Mouse (Mus musculus) forebrain, postnatal 0 days (tissue): ENCODE data around the gene Pus1. TPM values are rescaled to one million over a fixed set of nuclear protein-coding genes. Genes with fewer than 3 reads are reported as not detected.

Source experiments
- ATAC-seq: fragments of 200-750 bp; cut with Nextera tagmentation; 2 replicates; pipeline ENCODE4 v1.8.0; 2017; ENCODE audit warnings: mild to moderate bottlenecking, moderate library complexity
- DNase-seq: peaks from one replicate; pipeline ENCODE4 v3.0.0-alpha.2; 2015
- H3K27ac ChIP-seq: fragments of 300-500 bp; sonication (generic); 2 replicates; pipeline ENCODE4 v1.5.1; 2014; ENCODE audit warnings: low read depth, mild to moderate bottlenecking, antibody characterized with exemption, low read length, moderate library complexity, mixed read lengths
- H3K27me3 ChIP-seq: fragments of 300-500 bp; sonication (generic); 2 replicates; pipeline ENCODE4 v1.6.1; 2014; ENCODE audit warnings: mild to moderate bottlenecking, low read length, mixed read lengths; ENCODE audit not compliant: insufficient read depth
- H3K36me3 ChIP-seq: fragments of 300-500 bp; sonication (generic); 2 replicates; pipeline ENCODE4 v1.6.1; 2014; ENCODE audit warnings: mild to moderate bottlenecking, moderate library complexity; ENCODE audit not compliant: insufficient read depth
- H3K4me1 ChIP-seq: fragments of 300-500 bp; sonication (generic); 2 replicates; pipeline ENCODE4 v1.6.1; 2014; ENCODE audit warnings: antibody characterized with exemption; ENCODE audit not compliant: insufficient read depth
- H3K4me2 ChIP-seq: fragments of 300-500 bp; sonication (generic); 2 replicates; pipeline ENCODE4 v1.6.1; 2014; ENCODE audit warnings: low read depth, mild to moderate bottlenecking, moderate library complexity
- H3K4me3 ChIP-seq: fragments of 300-500 bp; sonication (generic); 2 replicates; pipeline ENCODE4 v1.5.1; 2014; ENCODE audit warnings: low read depth, low read length, mixed read lengths
- H3K9ac ChIP-seq: fragments of 300-500 bp; sonication (generic); 2 replicates; pipeline ENCODE4 v1.6.1; 2014; ENCODE audit warnings: mild to moderate bottlenecking
- H3K9me3 ChIP-seq: fragments of 300-500 bp; sonication (generic); 2 replicates; pipeline ENCODE4 v1.6.1; 2016; ENCODE audit warnings: low read length
- CTCF ChIP-seq: sonication (generic); IDR thresholded peaks from 2 replicates; pipeline ENCODE4 v1.5.1; 2016; ENCODE audit warnings: antibody characterized with exemption, control low read depth, low read depth
- WGBS: fragments of 180-500 bp; shearing (Covaris S2); extraction: QIAGEN DNeasy Blood & Tissue Kit; methylation state at CpG from one replicate; pipeline ENCODE4 v1.1.7; 2014; 5-methylcytosine and 5-hydroxymethylcytosine counted together
- polyA plus RNA-seq: library from polyadenylated mRNA; unstranded; fragments of >200 nt; fragmentation: Nextera tagmentation; extraction: Ambion mirVana; gene quantifications from 2 replicates; pipeline ENCODE4 v1.2.1, GENCODE M21; 2015
- total RNA-seq: library from RNA; depleted of rRNA; stranded (reverse); fragments of >200 nt; gene quantifications from 2 replicates; pipeline ENCODE4 v1.2.3, GENCODE M21; 2014

The Pus1 gene
- total and polyA plus RNA-seq, 2 experiments from 2014 or later = 13.5 to 16.8 TPM

DNA sequence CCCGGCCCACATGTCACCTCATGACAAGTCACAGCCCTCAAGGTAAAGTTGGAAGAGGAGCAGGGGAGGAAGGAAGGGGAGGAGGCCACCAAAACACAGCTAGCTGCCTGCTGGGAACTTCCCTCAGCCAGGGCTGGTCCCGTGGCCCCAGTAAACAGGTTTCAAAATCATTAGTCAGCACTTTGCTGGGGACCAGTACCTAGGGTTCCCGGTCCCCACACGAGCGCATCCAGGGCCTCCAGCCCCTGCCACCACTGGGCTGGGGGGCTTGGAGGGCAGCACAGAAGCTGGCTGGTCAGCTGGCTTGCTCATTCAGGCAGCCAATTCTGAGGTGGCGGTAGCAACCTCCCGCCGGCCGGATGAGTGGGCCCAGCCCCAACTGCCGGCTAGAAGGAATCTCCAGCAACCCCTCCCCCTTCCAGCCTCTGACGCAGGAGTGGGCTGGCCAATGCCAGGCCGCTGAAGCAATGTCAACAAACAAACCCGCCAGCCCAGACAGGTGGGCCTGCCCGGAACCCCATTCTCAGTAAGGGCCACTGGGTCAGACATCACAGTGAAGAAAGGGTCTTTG is 27.7 kb upstream of the Pus1 start:
- Histone ChIP-seq H3K4me2 (peak overlapping the region; percentile 96), H3K4me1 (peaks cover 26% of the 10 kb centered on the region), H3K36me3 (peaks cover 12% of the 10 kb centered on the region), H3K27ac (0 out of 2 replicates have a peak overlapping the region, but pooled peaks have one; percentile 88), H3K4me3 (peak overlapping the region; percentile 98), H3K27me3 (no peaks in the 10 kb centered on the region), H3K9me3 (no peaks in the 10 kb centered on the region), H3K9ac (peak overlapping the region; percentile 98)
- 4% methylated on average over 14 of the region's 14 CpGs for WGBS
- no peak for TF ChIP-seq CTCF
- DNase-seq (peak; percentile 65), ATAC-seq (no peak; the same call in 1 of the 2 replicates)

DNA sequence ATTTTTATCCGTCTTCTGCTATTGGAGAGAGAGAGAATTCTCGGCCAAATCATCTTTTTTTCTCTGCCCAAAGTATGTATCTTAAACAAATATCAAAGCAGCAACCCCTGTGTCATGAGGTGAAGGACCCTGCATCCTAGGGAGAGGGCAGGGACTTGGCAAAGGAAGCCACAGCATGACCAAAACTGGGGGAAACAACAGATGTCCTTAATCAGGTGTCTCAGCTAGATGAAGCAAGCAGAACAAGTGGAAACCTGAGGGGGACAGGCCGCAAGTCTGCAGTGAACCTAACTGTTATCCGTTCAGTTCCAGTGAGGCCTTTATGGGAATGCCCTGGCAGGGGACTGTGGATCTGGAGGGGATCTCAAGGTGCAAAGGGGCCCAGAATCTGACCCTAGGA is 27.0 kb upstream of the Pus1 start:
- 82% methylated on average over 4 of the region's 4 CpGs for WGBS
- DNase-seq = no peak
- Histone ChIP-seq H3K4me1 (peaks cover 26% of the 10 kb centered on the region), H3K27ac (no peak overlapping the region), H3K9me3 (no peaks in the 10 kb centered on the region), H3K36me3 (peaks cover 17% of the 10 kb centered on the region), H3K9ac (no peak overlapping the region; the same call in 1 of the 2 replicates), H3K27me3 (no peaks in the 10 kb centered on the region), H3K4me3 (peak overlapping the region; percentile 98), H3K4me2 (peak overlapping the region; percentile 96)
- no peak for TF ChIP-seq CTCF
- no peak for ATAC-seq

DNA sequence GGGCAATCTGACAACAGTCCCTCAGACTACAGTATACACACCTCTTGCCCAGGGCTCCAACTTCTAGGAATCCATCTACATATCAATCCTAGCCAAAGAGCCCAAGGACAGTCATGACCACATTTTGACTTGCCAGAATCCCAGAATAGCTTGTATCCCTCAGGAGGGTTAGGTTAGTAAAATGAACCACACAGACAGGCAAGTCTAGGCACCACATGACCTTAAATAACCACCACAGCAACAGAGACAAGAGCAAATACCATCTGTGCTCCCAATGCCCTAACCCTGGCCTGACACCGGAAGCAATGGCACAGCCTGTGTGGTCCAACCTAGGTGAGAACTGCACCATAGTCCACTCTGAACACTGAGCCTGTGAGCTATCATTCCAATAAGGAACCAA is 26.2 kb upstream of the Pus1 start:
- no peak for TF ChIP-seq CTCF
- H3K4me1 ChIP-seq = peaks cover 26% of the 10 kb centered on the region
- H3K27ac ChIP-seq = no peak overlapping the region
- no peak overlapping the region for H3K9ac ChIP-seq
- peaks cover 18% of the 10 kb centered on the region for H3K36me3 ChIP-seq
- ATAC-seq (no peak), DNase-seq (no peak)
- no peak overlapping the region for H3K4me3 ChIP-seq
- H3K9me3 ChIP-seq = no peaks in the 10 kb centered on the region
- WGBS = 91% methylated on average over 1 of the region's 1 CpGs
- H3K27me3 ChIP-seq = no peaks in the 10 kb centered on the region
- H3K4me2 ChIP-seq = peak overlapping the region; percentile 96; the same call in 1 of the 2 replicates

DNA sequence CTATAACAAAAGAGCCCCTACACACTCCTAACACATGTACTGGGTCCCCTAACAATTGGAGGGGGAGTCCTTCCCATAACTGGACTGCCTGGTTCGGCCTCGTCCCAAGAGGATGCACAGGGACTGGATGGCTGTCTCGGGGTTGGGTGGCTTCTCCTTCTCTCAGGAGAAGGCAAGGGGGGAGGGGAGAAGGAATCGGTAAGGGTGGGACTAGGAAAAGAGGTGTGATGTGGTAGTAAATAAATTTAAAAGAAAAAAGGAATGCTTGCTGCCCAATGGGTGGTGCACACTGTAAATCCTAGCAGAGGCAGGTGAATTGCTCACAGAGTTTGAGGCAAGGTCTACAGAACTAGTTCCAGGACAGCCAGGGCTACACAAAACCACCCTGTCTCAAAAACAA is 25.7 kb upstream of the Pus1 start:
- Histone ChIP-seq H3K36me3 (peaks cover 20% of the 10 kb centered on the region), H3K4me2 (no peak overlapping the region; the same call in 1 of the 2 replicates), H3K9me3 (no peaks in the 10 kb centered on the region), H3K4me3 (no peak overlapping the region), H3K27me3 (no peaks in the 10 kb centered on the region), H3K4me1 (peaks cover 26% of the 10 kb centered on the region), H3K9ac (no peak overlapping the region), H3K27ac (no peak overlapping the region)
- 86% methylated on average over 4 of the region's 4 CpGs for WGBS
- ATAC-seq = no peak
- DNase-seq = no peak
- TF ChIP-seq CTCF = no peak

DNA sequence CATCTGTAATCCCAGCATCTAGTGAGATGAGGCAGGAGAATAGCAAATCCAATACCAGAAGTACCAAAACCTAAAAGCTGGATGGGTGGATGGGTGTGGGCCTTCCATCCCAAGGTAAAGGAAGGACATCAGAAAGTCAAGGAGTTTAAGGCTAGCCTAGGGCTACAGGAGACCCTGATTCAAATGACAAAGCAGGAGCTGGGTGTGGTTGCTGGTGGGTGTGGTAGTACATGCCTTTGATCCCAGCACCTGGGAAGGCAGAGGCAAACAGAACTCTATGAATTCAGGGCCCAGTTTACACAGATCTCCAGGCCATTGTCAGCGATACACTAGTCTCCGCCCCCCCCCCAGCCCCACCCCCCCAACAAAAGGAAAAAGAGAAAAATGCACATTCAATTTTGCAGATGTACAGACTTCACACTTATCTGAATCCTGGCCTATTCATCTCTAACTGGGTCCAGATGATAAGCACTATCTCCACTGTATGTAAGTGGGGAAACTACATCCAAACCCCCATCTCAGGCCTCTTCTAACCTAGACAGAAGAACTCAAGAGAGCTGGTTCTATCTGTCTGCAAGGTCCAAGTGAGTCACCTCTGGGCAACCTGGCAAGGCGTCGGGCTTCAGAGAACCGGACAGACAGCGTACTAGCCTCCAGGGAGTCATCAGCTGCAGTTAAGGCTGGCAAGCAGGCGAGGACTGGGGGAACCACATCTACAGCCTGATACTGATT is 23.7 kb upstream of the Pus1 start:
- peaks cover 38% of the 10 kb centered on the region for H3K36me3 ChIP-seq
- no peak for TF ChIP-seq CTCF
- no peak overlapping the region for H3K9ac ChIP-seq
- H3K4me2 ChIP-seq = no peak overlapping the region
- no peaks in the 10 kb centered on the region for H3K27me3 ChIP-seq
- no peak overlapping the region for H3K27ac ChIP-seq
- 95% methylated on average over 7 of the region's 7 CpGs for WGBS
- H3K9me3 ChIP-seq = no peaks in the 10 kb centered on the region
- DNase-seq (no peak), ATAC-seq (no peak)
- peaks cover 26% of the 10 kb centered on the region for H3K4me1 ChIP-seq
- H3K4me3 ChIP-seq = no peak overlapping the region

DNA sequence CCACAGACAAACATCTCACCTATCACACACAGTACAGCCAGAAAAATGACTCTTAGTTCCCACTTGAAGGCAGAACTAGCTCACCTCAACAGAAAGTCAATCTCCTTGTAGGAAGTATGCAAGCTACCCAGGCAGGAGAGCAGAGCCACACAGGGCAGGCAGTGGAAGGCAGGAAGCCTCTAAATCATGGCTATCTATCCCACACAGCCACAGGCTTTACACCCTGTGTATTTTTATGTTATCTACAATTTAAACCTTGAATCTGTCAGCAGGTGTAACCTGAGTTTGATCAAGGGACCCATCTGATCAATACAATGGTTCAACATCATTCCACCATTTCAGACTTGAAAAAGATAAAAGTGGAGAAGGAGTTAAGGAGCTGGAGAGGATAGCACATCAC is 22.4 kb upstream of the Pus1 start:
- no peak overlapping the region for H3K4me2 ChIP-seq
- peaks cover 51% of the 10 kb centered on the region for H3K36me3 ChIP-seq
- ATAC-seq = no peak
- TF ChIP-seq CTCF = no peak
- H3K9me3 ChIP-seq = no peaks in the 10 kb centered on the region
- no peak overlapping the region for H3K9ac ChIP-seq
- no peak for DNase-seq
- no peak overlapping the region for H3K4me3 ChIP-seq
- no peak overlapping the region for H3K27ac ChIP-seq
- H3K27me3 ChIP-seq = no peaks in the 10 kb centered on the region
- H3K4me1 ChIP-seq = peaks cover 15% of the 10 kb centered on the region

DNA sequence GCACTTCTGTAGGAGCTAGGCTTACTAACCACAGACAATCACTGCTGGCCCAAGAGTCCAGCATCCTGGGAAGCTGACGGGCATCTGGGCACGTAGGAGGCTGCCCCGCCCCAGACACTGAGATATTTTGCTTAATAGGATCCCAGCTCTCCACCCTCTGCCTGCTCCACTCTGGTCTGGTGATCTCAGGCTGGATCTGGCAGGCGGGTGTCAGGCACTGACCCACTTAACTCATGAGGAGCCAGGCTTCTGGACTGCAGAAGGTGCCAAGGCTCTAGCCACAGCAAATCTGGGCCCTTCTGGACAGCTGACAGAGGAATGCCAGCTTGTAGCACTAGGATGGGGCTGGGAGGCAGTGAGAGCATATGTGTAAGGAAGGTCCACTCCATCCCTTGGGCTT is 21.7 kb upstream of the Pus1 start:
- no peak overlapping the region for H3K4me3 ChIP-seq
- no peak overlapping the region for H3K9ac ChIP-seq
- no peak for TF ChIP-seq CTCF
- H3K27me3 ChIP-seq = no peaks in the 10 kb centered on the region
- ATAC-seq (no peak), DNase-seq (no peak)
- H3K27ac ChIP-seq = no peak overlapping the region
- H3K4me1 ChIP-seq = 0 out of 2 replicates have a peak, but pooled peaks cover 8% of the 10 kb centered on the region
- peaks cover 57% of the 10 kb centered on the region for H3K36me3 ChIP-seq
- WGBS = 74% methylated on average over 4 of the region's 4 CpGs
- no peak overlapping the region for H3K4me2 ChIP-seq
- no peaks in the 10 kb centered on the region for H3K9me3 ChIP-seq
